Mouse (Mus musculus): Measurements from ENCODE around the gene Lpcat4.

- TF ChIP-seq CTCF (IDR thresholded peaks at IDR 0.05; ENCODE audit: low read depth) (no peak), EP300 (IDR thresholded peaks at IDR 0.05; ENCODE audit: low read depth) (no peak)
Observed at GRCm38 (mm10) chr2:112289507-112289906, 50.2 kb downstream of the Lpcat4 start.

Data from heart, postnatal 0 days (tissue).